Mouse (Mus musculus) heart, adult 8-10 months (tissue): ENCODE results near the gene Ap1s2. TPM values are rescaled to one million over a fixed set of nuclear protein-coding genes. Genes with fewer than 3 reads are reported as not detected.

Experiments used
- DNase-seq: peaks from one replicate; pipeline ENCODE4 v3.0.0; 2022; ENCODE audit warnings: low spot score
- total RNA-seq, 4 experiments: library from RNA; stranded (reverse); gene quantifications; 2 replicates each; pipeline ENCODE4 v1.2.4; 2022

The Ap1s2 gene
- 10 to 100 TPM; 18.5 to 36.3 (median 27.2) TPM for total RNA-seq

DNA sequence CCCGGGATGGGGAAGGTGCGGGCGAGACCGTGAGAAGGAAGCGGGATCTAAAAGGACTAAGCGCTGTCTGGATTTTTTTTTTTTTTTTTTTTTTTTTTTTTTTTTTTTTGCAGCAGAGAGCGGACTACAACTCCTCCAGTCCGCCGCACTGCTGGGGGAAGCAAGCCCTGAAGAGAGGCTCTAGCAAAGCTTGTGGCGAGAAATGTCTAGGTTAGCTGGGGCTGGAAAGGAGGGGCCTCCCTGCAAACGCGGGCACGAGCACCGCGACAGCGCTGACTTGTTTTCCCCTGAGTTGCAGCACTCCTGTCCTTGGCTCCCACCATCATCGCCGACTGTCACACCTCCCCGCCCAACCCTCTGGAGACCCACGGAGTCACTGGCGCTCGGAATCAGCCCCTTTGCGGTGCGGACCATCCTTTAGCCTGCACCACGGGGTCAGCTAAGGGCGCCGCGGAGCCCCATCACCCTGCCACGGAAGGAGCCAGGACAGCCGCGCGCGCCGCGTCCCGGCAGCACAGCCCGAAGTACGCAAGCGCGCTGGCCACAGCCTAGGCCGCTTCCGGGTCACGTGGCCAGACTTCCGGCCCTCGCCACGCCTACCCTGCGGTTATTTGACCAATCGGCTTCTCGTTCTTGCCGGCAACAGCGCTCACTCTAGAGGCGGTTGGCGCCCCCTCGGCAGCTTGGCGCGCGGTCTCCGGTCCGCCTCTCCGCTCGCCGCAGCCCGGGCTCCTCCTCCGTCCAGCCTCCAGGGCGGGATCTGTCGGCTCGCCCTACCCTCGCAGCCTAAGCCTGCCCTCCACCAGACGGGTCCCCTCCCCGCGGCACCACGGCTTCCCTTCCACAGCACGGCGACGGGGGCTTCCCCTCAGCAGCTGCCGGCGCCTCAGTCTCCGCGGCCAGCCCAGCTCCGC is at the start of gene Ap1s2:
Gene Ap1s2 (plus strand): TSS at position 681 of the 914 bp plus-strand sequence.
- peak; percentile 91 for DNase-seq

GRCm38 (mm10) chrX:163867711-163868379 is 41.0 kb upstream of the Ap1s2 start:
- peak; percentile 9 for DNase-seq

DNA sequence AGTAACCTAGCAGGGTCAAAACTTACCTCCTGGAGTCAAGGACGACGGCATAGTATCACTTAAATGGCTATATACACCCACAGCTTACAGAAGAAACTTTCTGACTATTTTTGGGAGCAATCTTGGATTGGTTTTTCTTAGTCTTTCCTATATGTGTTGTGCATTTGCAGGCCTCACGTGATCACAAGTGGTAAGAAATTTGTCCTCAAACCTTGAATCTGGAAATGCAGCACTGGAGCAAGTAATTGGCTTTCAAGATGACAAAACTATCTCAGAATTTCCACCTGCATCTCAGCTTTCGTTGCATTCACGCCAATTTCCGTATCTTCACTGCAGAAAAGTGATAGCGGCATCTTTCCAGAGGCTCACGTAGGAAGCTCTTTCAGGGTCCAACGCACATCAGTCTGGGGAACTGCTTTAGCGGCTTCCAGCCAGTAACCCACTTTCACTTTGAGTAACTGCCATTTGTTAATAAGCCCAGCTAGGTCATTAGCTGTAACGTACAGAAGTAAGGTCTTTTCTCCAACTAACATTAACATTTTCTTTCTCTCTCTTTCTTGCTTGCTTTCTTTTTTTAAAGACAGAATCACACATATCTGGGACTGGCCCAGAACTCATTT is 40.0 kb upstream of the Ap1s2 start:
- DNase-seq, result no peak

GRCm38 (mm10) chrX:163875932-163876331 is 32.9 kb upstream of the Ap1s2 start:
- DNase-seq, result no peak

DNA sequence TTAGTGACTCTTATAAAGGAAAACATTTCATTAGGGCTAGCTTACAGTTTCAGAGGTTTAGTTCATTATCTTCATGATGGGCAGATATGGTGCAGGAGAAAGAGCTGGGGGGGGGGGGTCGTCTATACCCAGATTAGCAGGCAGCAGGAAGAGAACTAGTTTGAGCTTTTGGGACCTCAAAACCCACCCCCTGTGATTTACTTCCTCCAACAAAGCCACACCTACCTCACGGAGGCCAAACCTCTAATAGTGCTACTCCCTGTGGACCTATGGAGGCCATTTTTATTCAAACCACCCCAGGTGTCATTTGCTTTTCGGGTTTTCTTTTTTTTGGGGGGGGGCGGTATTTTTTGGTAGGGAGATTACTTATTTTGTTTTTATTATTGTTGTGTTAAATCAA is 32.2 kb upstream of the Ap1s2 start:
- DNase-seq, result no peak

DNA sequence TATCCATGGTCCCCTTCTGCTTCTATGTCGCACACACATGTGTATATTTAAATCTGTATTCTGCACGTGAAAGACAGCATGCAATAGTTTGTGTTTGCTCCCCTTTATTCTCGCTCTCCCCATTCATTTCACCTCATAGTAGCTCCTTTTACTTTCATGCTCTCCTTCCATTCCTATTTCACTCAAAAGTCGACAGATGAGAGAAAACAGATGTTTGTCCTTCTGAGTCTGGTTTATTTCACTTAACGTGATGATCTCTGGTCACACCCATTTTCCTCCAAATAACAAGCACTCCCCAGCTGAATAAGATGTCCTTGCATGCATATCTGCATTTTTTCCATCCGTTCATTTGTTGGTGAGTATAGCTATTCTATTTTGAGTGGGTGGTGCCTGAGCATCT is 29.8 kb upstream of the Ap1s2 start:
- DNase-seq, result peak; percentile 14

DNA sequence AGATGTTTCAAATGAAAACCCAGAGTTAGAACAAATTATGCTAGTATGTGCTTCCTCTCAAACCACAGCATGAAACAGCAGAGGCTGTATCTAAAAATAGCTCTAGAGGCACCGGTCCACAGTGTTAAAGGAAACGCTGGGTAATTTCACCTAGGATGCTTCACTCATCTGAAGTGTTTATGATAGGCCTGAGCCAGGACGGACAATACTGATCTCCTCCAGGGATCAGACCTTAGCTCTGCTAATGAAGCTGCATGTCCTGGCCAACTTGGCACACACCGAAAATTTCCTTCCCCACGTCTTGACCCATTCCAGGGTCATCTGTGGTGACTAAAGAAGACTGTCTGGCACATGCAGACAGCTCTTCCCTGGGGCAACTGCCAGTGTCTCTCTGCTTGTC is 29.4 kb upstream of the Ap1s2 start:
- peak; percentile 6 for DNase-seq

- no peak for DNase-seq
Observed at GRCm38 (mm10) chrX:163885539-163885981, 23.3 kb upstream of the Ap1s2 start.

DNA sequence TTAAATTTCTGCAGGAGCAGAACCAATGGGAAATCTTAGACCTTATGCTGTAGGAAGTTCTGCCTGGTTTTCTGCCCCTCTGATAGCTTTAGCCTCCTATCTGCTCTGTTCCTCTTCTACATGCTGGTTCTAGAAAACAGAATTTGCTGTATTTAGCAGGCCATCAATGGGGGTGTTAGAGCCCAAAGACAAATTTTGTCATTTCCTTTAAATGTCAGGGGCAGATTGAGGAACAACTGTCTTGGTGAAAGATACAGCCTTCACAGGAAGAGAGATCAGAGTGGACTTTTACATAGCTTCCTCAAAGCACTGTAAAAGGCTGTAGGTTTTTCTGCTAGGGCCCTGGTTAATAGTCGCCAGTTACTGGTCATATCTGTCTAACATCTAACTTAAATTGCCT is 11.5 kb upstream of the Ap1s2 start:
- DNase-seq, result no peak

GRCm38 (mm10) chrX:163899431-163900020 is 9.3 kb upstream of the Ap1s2 start:
- DNase-seq, result no peak

DNA sequence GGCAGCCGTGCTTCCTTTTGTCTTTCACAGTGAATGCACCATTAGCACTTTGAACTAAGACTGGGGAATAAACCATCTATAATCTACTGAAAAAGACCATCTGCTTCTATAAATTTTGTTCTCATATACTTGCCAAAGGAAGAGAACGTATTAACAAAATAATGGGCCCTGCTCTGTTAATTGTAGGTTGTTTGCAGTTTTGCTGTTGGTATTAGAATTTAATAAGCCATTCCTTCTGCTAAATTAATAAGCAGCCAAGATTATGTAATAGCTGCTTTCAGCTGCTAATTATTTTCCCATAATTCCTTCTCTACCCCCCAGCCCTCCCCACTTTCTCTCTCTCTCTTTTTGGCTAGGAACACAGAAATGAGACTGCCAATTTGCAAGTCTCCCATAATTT is 2.0 kb upstream of the Ap1s2 start:
- DNase-seq, result no peak

DNA sequence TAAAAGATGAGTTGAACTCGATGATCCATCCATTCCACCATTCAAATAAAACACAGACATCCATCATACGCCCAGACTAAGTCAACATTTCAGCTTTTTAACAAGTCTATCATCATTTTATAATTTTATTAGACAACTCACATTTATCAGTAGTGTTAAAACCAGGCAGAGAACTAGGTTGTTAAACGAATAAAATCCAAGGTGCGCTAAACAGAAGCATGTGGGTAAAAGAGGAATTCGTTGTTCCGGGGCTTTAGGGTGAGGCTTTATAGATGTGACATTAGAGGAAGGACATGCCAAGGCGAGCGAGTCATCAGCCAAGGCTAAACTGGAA is 847 bp upstream of the Ap1s2 start:
- no peak for DNase-seq

DNA sequence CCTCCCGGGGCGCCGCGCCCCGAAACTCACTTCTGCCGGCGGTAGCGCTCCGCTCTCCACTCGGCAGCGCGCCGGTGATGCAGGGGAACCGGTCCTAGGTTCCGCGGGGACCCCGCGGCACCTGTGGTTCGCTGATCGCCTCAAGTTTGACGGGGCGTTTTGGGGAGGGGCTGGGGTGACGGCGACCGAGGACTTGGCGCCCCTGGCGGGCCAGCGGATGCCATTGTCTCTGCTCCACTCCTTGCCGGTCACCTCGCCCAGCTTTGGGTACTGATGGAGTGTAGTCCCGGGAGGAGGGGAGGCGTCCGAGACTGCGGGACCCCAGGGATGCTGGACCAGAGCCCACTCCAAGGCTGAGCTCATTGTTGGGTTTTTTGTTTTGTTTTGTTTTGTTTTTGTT is 564 bp downstream of the Ap1s2 start:
- peak; percentile 6 for DNase-seq

DNA sequence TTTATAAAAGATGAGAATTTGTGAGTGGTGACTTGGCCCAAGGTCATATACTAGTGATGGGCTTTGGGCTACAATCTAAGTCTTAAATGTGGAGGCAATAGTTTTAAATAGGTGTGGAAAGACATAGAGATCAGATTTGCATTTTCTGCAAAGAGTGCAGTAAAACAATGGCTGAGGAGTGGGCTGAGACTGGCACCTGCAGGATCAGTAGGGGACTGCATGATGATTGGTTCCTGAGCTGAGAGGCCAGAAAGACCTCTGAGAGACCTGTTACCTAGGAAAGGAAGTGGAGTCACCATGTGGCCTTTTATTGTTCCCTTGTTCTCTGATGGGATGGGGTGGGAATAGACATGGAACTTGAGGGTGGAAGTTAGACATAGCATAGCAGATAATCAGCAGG is 4.0 kb downstream of the Ap1s2 start:
- no peak for DNase-seq

GRCm38 (mm10) chrX:163929550-163929949 is 20.7 kb downstream of the Ap1s2 start:
- no peak for DNase-seq

- DNase-seq, result no peak
Observed at GRCm38 (mm10) chrX:163934731-163935130, 25.9 kb downstream of the Ap1s2 start.

GRCm38 (mm10) chrX:163938587-163938986 is 29.8 kb downstream of the Ap1s2 start:
- peak; percentile 35 for DNase-seq

DNA sequence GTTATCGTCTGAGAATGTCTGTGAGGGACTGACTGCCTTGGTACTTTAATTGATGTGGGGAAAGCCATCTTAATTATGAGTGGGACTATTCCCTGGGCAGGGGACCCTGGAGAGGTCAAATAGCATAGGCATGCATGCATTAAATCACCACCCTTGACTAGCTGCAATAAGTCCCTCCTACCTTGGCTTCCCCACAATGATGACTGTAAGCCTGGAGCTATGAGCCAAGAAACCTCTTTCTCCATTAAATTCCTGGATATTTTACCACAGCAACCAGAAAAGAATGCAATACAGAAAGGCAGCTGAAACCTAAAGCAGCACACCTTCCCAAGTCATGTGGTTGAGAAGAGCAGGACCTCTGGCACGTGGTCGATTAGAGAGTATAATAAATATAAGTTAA is 35.6 kb downstream of the Ap1s2 start:
- no peak for DNase-seq

DNA sequence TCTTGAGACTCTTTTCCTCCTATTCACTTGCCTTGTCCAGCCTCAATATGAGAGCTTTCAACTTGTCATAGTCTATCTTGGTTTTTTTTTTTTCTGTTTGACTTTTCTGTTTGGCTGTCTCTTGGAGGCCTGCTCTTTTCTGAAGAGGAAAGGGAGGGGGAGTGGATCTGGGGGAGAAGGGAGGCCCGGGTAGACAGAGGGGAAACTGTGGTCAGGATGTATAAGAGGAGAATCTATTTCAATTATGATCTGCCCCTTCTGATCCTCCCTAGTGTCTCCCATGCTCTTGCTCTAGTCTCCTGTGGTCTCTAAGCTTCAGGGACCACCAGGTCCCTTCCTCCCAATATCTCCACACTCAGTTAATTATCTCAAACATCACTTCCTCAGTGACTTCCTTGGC is 42.8 kb downstream of the Ap1s2 start:
- DNase-seq, result no peak

- no peak for DNase-seq
Observed at GRCm38 (mm10) chrX:163957381-163957780, 48.6 kb downstream of the Ap1s2 start.

DNA sequence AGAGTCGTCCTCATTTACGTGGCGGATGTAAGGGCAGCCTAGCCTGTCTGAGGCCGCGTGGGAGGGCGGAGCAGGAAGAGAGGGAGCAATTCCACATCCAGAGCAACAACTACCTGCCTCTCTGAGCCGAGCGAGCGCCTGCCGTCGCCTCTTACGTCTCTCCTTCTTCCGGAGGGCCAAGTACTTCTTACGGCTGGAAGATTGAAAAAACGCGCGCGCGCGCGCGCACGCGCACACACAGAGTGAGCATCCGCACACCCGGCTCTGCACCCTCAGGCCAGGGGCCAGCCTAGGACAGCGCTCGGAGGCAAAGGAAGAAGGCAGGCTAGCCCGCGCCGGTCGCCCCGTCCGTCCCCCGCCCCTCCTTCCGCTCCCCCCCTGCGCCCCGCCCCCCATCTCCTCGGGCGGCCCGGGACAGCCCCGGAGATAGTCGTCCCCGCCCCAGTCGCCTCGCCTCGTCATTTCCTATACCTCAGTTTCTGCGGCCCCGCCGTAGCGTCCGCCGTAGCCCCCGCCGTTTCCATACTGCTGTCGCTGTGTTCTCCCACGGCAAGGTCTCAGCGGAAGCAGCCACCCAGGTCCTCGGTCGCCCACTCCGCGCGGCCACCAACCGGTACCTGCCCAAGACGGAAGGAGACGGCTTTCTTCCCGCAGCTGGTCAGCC is 49.1 kb downstream of the Ap1s2 start:
- DNase-seq, result peak; percentile 45

- DNase-seq, result peak; percentile 87
Observed at GRCm38 (mm10) chrX:163958467-163958875, 49.7 kb downstream of the Ap1s2 start, which contains the start of gene Zrsr2. Gene Zrsr2 (minus strand): TSS chrX:163958661.
